Mouse (Mus musculus) neural tube, embryonic 12.5 days (tissue): Measurements from ENCODE around the gene Cflar. TPM values are rescaled to one million over a fixed set of nuclear protein-coding genes. Genes with fewer than 3 reads are reported as not detected.
"Not testable (repeated sequence)": the region's sequence is repeated elsewhere in the genome, so short reads cannot be mapped to it uniquely, and the experiment has no call there.

Source experiments
- ATAC-seq: fragments of 200-750 bp; cut with Nextera tagmentation; 2 replicates; pipeline ENCODE4 v1.8.0; 2017; ENCODE audit warnings: low read depth, mild to moderate bottlenecking, moderate TSS enrichment, moderate library complexity; ENCODE audit not compliant: low FRiP score
- H3K27ac ChIP-seq: fragments of 300-500 bp; sonication (generic); 2 replicates; pipeline ENCODE4 v1.5.1; 2016
- H3K27me3 ChIP-seq: fragments of 300-500 bp; sonication (generic); replicated peaks from 2 replicates; pipeline ENCODE4 v1.6.1; 2016; ENCODE audit warnings: mild to moderate bottlenecking
- H3K36me3 ChIP-seq: fragments of 300-500 bp; sonication (generic); 2 replicates; pipeline ENCODE4 v1.6.1; 2016; ENCODE audit warnings: mild to moderate bottlenecking
- H3K4me1 ChIP-seq: fragments of 300-500 bp; sonication (generic); 2 replicates; pipeline ENCODE4 v1.6.1; 2016
- H3K4me2 ChIP-seq: fragments of 300-500 bp; sonication (generic); replicated peaks from 2 replicates; pipeline ENCODE4 v1.6.1; 2016; ENCODE audit warnings: mild to moderate bottlenecking
- H3K4me3 ChIP-seq: fragments of 300-500 bp; sonication (generic); 2 replicates; pipeline ENCODE4 v1.5.1; 2016
- H3K9ac ChIP-seq: fragments of 300-500 bp; sonication (generic); 2 replicates; pipeline ENCODE4 v1.6.1; 2016; ENCODE audit warnings: mild to moderate bottlenecking
- H3K9me3 ChIP-seq: fragments of 300-500 bp; sonication (generic); 2 replicates; pipeline ENCODE4 v1.6.1; 2016; ENCODE audit warnings: mild to moderate bottlenecking
- WGBS: fragments of 180-500 bp; shearing (Covaris S2); methylation state at CpG from one replicate; pipeline ENCODE4 v1.1.7; 2016; 5-methylcytosine and 5-hydroxymethylcytosine counted together
- polyA plus RNA-seq: library from polyadenylated mRNA; unstranded; fragments of >200 nt; fragmentation: Nextera tagmentation; extraction: Ambion mirVana; gene quantifications from 2 replicates; pipeline ENCODE4 v1.2.1, GENCODE M21; 2016

The Cflar gene
- polyA plus RNA-seq, 1 experiment from 2014 or later = 21.5 TPM

- Histone ChIP-seq H3K27me3 (no peaks in the 10 kb centered on the region), H3K4me2 (no peak overlapping the region), H3K36me3 (peaks cover 27% of the 10 kb centered on the region), H3K9ac (no peak overlapping the region), H3K4me3 (no peak overlapping the region), H3K9me3 (no peaks in the 10 kb centered on the region), H3K4me1 (no peaks in the 10 kb centered on the region), H3K27ac (no peak overlapping the region)
- ATAC-seq = no peak
- WGBS = 78% methylated on average over 5 of the region's 5 CpGs
Observed at GRCm38 (mm10) chr1:58742571-58743021, 31.3 kb downstream of the Cflar start.

- WGBS = 91% methylated on average over 6 of the region's 6 CpGs
- ATAC-seq = no peak
- Histone ChIP-seq H3K9ac (no peak overlapping the region), H3K9me3 (no peaks in the 10 kb centered on the region), H3K4me1 (no peaks in the 10 kb centered on the region), H3K27me3 (no peaks in the 10 kb centered on the region), H3K27ac (no peak overlapping the region), H3K4me3 (no peak overlapping the region), H3K4me2 (no peak overlapping the region), H3K36me3 (peaks cover 27% of the 10 kb centered on the region)
Observed at GRCm38 (mm10) chr1:58743252-58743651, 31.9 kb downstream of the Cflar start.

- Histone ChIP-seq H3K4me2 (no peak overlapping the region), H3K4me1 (no peaks in the 10 kb centered on the region), H3K27me3 (no peaks in the 10 kb centered on the region), H3K27ac (no peak overlapping the region), H3K4me3 (no peak overlapping the region), H3K9me3 (no peaks in the 10 kb centered on the region), H3K36me3 (peaks cover 27% of the 10 kb centered on the region), H3K9ac (no peak overlapping the region)
- WGBS = 88% methylated on average over 7 of the region's 7 CpGs
- ATAC-seq = no peak
Observed at GRCm38 (mm10) chr1:58744645-58745044, 33.3 kb downstream of the Cflar start.

GRCm38 (mm10) chr1:58746880-58747279, 35.6 kb downstream of the Cflar start:
- no peak overlapping the region for H3K9ac ChIP-seq
- no peak overlapping the region for H3K27ac ChIP-seq
- no peaks in the 10 kb centered on the region for H3K27me3 ChIP-seq
- no peaks in the 10 kb centered on the region for H3K9me3 ChIP-seq
- ATAC-seq = no peak
- H3K4me3 ChIP-seq = no peak overlapping the region
- H3K4me1 ChIP-seq = no peaks in the 10 kb centered on the region
- H3K4me2 ChIP-seq = no peak overlapping the region
- H3K36me3 ChIP-seq = peaks cover 16% of the 10 kb centered on the region
- WGBS = 74% methylated on average over 9 of the region's 9 CpGs

- H3K27me3 ChIP-seq = no peaks in the 10 kb centered on the region
- H3K27ac ChIP-seq = no peak overlapping the region
- no peaks in the 10 kb centered on the region for H3K4me1 ChIP-seq
- no peak overlapping the region for H3K9ac ChIP-seq
- no peaks in the 10 kb centered on the region for H3K9me3 ChIP-seq
- peaks cover 1% of the 10 kb centered on the region; the same call in 1 of the 2 replicates for H3K36me3 ChIP-seq
- 95% methylated on average over 3 of the region's 3 CpGs for WGBS
- no peak overlapping the region for H3K4me2 ChIP-seq
- no peak for ATAC-seq
- H3K4me3 ChIP-seq = no peak overlapping the region
Observed at GRCm38 (mm10) chr1:58759451-58759850, 48.1 kb downstream of the Cflar start.

GRCm38 (mm10) chr1:58760581-58760980, 49.3 kb downstream of the Cflar start:
- Histone ChIP-seq H3K4me3 (no peak overlapping the region), H3K4me2 (no peak overlapping the region), H3K27ac (no peak overlapping the region), H3K4me1 (no peaks in the 10 kb centered on the region), H3K9me3 (no peaks in the 10 kb centered on the region), H3K36me3 (no peaks in the 10 kb centered on the region), H3K9ac (no peak overlapping the region), H3K27me3 (no peaks in the 10 kb centered on the region)
- 81% methylated on average over 1 of the region's 1 CpGs for WGBS
- no peak for ATAC-seq

- H3K36me3 ChIP-seq, H3K9ac ChIP-seq, H3K4me1 ChIP-seq, H3K4me3 ChIP-seq, H3K27me3 ChIP-seq, H3K4me2 ChIP-seq, ATAC-seq, H3K9me3 ChIP-seq, H3K27ac ChIP-seq: not testable (repeated sequence)
- 75% methylated on average over 5 of the region's 5 CpGs for WGBS
Observed at GRCm38 (mm10) chr1:58761391-58762275, 50.3 kb downstream of the Cflar start.

- no peaks in the 10 kb centered on the region for H3K27me3 ChIP-seq
- H3K4me3 ChIP-seq = no peak overlapping the region
- H3K9me3 ChIP-seq = no peaks in the 10 kb centered on the region
- H3K4me2 ChIP-seq = no peak overlapping the region
- H3K9ac ChIP-seq = no peak overlapping the region
- no peak overlapping the region for H3K27ac ChIP-seq
- WGBS = 76% methylated on average over 5 of the region's 5 CpGs
- H3K36me3 ChIP-seq = no peaks in the 10 kb centered on the region
- no peak for ATAC-seq
- no peaks in the 10 kb centered on the region for H3K4me1 ChIP-seq
Observed at GRCm38 (mm10) chr1:58762576-58762975, 51.3 kb downstream of the Cflar start.

GRCm38 (mm10) chr1:58766446-58766845, 55.1 kb downstream of the Cflar start:
- not testable (repeated sequence) for ATAC-seq, H3K4me1 ChIP-seq, H3K9me3 ChIP-seq, H3K36me3 ChIP-seq, H3K27ac ChIP-seq, H3K4me2 ChIP-seq, H3K27me3 ChIP-seq, H3K4me3 ChIP-seq, H3K9ac ChIP-seq
- WGBS = 80% methylated on average over 4 of the region's 4 CpGs

GRCm38 (mm10) chr1:58769136-58769535, 57.8 kb downstream of the Cflar start:
- no peaks in the 10 kb centered on the region for H3K27me3 ChIP-seq
- H3K9me3 ChIP-seq = no peaks in the 10 kb centered on the region
- no peak overlapping the region for H3K4me3 ChIP-seq
- no peak overlapping the region for H3K4me2 ChIP-seq
- no peak for ATAC-seq
- H3K27ac ChIP-seq = no peak overlapping the region
- H3K4me1 ChIP-seq = no peaks in the 10 kb centered on the region
- H3K9ac ChIP-seq = no peak overlapping the region
- H3K36me3 ChIP-seq = no peaks in the 10 kb centered on the region

GRCm38 (mm10) chr1:58769701-58770100, 58.4 kb downstream of the Cflar start:
- H3K4me3 ChIP-seq = no peak overlapping the region
- H3K4me1 ChIP-seq = no peaks in the 10 kb centered on the region
- H3K27ac ChIP-seq = no peak overlapping the region
- H3K9ac ChIP-seq = no peak overlapping the region
- 57% methylated on average over 9 of the region's 9 CpGs for WGBS
- no peaks in the 10 kb centered on the region for H3K36me3 ChIP-seq
- H3K27me3 ChIP-seq = no peaks in the 10 kb centered on the region
- H3K4me2 ChIP-seq = no peak overlapping the region
- ATAC-seq = no peak
- no peaks in the 10 kb centered on the region for H3K9me3 ChIP-seq

GRCm38 (mm10) chr1:58770111-58770720, 58.9 kb downstream of the Cflar start:
- no peak for ATAC-seq

More at GRCm38 (mm10) chr1:58770111-58770720, 58.9 kb downstream of the Cflar start:
- Histone ChIP-seq H3K27me3 (no peaks in the 10 kb centered on the region), H3K9ac (no peak overlapping the region), H3K4me3 (no peak overlapping the region), H3K36me3 (no peaks in the 10 kb centered on the region), H3K9me3 (no peaks in the 10 kb centered on the region), H3K4me2 (no peak overlapping the region), H3K4me1 (no peaks in the 10 kb centered on the region), H3K27ac (no peak overlapping the region)
- WGBS = 27% methylated on average over 7 of the region's 7 CpGs
